Mouse (Mus musculus) spleen, adult 2 months (tissue): Measurements from ENCODE around the gene Arhgap31.

ENCODE experiments used
- CTCF ChIP-seq: fragments of 200-500 bp; IDR thresholded peaks from 2 replicates; pipeline ENCODE4 v1.5.1; 2011; ENCODE audit warnings: mild to moderate bottlenecking, inconsistent platforms; ENCODE audit not compliant: insufficient read depth, insufficient read length, insufficient replicate concordance; ENCODE audit errors: extremely low read depth
- POLR2A ChIP-seq: fragments of 200-500 bp; IDR thresholded peaks from 2 replicates; pipeline ENCODE4 v1.6.1; 2011; ENCODE audit warnings: low read depth, low read length, inconsistent platforms

DNA sequence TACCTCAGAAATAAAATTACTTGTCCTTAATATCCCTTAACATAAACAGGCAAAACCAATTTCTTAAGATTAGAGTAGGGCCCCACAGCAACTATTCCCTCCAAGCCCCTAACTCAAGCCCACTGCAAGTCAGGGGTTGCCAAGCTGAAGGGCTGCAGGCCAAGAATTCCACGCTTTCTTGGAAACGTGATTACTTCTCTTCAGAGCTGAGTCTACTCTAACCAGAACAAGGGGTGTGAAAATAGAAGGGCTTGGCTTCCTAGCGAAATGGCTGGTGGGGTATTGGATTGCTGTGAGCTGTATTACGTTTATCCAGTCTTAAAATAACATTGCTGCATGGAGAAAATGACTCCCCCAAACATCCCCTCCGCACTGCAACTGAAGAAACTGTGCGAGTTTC is 25.4 kb downstream of the Arhgap31 start:
- TF ChIP-seq CTCF (no peak), POLR2A (no peak)
